Mouse (Mus musculus): ENCODE data around the gene Pusl1.
A peak's percentile ranks its signal among the peaks of the same experiment; 100 is the strongest.

The Pusl1 gene

GRCm38 (mm10) chr4:155841651-155842270 is 49.8 kb downstream of the Pusl1 start:
- DNase-seq (ENCODE audit: low read depth) = no peak

- peak; percentile 91 for DNase-seq (ENCODE audit: low read depth)
Observed at GRCm38 (mm10) chr4:155841003-155841454, 50.6 kb downstream of the Pusl1 start.

DNA sequence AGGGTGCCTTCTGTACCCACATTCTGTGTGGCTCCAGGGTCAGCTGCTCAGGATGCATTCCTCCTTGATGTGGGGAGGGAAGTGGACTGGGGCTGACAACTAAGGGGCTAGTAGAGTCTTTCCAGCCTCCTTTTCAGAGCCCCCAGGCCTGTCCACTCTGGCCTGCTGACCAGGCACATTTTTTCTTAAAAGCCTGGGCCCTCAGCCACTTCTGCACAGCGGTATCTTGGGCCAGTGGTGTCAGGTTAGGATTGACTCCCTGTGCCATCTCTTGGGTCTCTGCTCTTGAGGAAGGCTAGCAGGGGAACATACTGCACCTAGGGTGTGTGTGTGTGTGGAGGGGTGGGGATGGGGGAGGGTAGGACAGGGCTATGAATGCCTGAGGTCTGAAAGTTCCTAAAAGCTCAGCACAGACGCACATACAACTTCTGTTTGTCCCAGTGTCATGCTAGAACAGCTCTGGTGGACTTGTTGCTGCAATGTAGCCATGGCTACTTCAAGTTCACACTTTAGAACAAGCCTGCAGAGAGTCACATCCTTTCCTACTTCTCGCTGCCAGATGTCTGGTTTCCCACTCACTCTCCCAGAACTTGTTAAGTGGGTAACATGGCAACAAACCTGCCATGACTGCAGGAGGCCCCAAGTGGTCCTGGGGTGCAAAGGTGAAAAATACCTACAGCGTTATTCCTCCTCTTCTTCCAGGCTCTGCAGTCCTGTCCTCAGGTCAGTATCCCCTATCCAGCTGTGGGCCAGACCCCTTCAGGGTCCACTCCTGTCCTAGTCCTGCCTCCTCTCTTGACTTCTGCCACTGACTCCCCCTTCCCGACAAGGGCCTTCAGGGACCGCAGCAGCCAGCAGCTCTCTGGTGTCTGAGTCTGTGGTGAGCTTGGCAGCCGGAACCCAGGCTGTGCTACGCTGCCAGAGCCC is 51.2 kb downstream of the Pusl1 start:
- peak; percentile 40 for DNase-seq (ENCODE audit: low read depth)

GRCm38 (mm10) chr4:155839483-155839910 is 52.1 kb downstream of the Pusl1 start, which contains the start of gene Mxra8:
Gene Mxra8, plus strand, starts transcription at chr4:155839680.
- no peak for DNase-seq (ENCODE audit: low read depth)

DNA sequence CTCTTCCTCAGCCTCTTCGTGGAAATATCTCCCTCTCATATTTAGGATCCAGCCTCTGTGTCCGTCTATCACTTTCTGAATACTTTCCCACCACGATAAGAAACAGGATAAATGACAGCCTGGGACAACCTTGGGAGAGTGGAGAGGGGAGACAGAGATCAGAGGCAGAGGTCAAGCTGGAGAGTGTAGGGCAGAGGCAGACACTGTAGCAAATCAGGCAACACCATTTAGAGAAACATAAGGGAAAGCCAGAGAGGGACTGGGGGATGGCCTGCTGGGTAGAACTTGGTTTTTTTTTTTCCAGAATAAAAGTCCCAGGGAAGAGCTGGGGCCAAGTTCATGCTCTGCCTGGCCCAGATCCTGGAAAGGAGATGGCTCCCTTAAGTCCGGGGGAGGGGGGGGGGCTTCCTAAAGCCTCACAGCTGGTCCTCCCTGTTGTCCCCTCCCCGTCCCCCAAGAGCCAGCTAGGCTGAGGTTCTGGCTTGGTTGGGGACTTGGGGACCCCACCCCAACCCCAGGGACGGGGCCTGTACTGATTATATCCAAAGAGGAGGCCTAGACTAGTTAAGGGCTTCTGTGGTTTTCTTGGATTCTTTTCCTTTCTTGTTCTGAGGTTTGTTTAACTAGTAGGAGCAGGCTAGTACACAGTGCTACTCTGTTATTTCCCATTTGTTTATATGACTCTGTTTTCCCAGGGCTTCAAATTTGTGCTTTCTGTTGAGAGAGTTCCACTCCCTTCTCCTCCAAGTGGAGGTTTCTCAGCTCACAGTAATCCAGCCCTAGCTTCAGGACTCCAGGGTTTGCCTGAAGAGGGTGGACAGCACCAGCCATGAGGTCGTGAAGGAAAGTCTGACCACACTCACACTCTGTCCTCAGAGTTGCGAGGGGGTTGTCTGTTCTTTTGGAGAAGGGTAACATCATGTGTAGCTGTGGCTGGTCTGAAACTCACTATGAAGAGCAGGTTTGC is 53.1 kb downstream of the Pusl1 start:
- DNase-seq (ENCODE audit: low read depth) = no peak

All from induced T-regulatory cell, adult 2 months (primary cell).